In genomic region chr8:105481453-105481852, GRCm38 (mm10) we compare ENCODE assay signal across 8 mouse cellular contexts. TPM values are rescaled to one million over a fixed set of nuclear protein-coding genes. Genes with fewer than 3 reads are reported as not detected.
DNase-seq lines count a peak whose midpoint lies in the region; ATAC-seq lines count a peak whose summit lies in the region.

No protein-coding gene starts in this region.

- no peak overlapping the region for H3K27ac ChIP-seq in neural tube, embryonic 15.5 days (replicated peaks)

- H3K27me3 ChIP-seq in neural tube, embryonic 15.5 days (replicated peaks): no peaks in the 10 kb centered on the region

- no peak overlapping the region for H3K4me3 ChIP-seq in neural tube, embryonic 15.5 days (replicated peaks)

- peak; percentile 19 to 52 for DNase-seq in cerebellum, postnatal 36 days
- DNase-seq in neural tube, embryonic 10.5 days (ENCODE audit: extremely low spot score, low spot score): peak; percentile 40
- no peak for DNase-seq in urinary bladder, postnatal 36 days (ENCODE audit: low spot score in 2 of 2)

- no peak overlapping the region for H3K9ac ChIP-seq in neural tube, embryonic 15.5 days (replicated peaks)

- WGBS in neural tube, embryonic 15.5 days: 71% methylated on average over 6 of the region's 6 CpGs

- no peak for ATAC-seq in cerebellum, adult (ENCODE audit: insufficient number of reproducible peaks, low FRiP score, low TSS enrichment)
- ATAC-seq in neural tube, embryonic 15.5 days (ENCODE audit: low FRiP score): no peak
- 0 out of 2 replicates have a peak, but pooled peaks have one; percentile 40 for ATAC-seq in erythroblast, adult 5-6 weeks (replicated peaks; ENCODE audit: low FRiP score, poor library complexity, severe bottlenecking)
- peak; percentile 76 for ATAC-seq in megakaryocyte progenitor cell, adult 5-6 weeks (replicated peaks; ENCODE audit: poor library complexity)
- no peak for ATAC-seq in frontal cortex, adult (ENCODE audit: low TSS enrichment)

- peaks cover 9% of the 10 kb centered on the region; the same call in 1 of the 2 replicates for H3K36me3 ChIP-seq in neural tube, embryonic 15.5 days

- H3K4me1 ChIP-seq in neural tube, embryonic 15.5 days: peaks cover 12% of the 10 kb centered on the region; the same call in 1 of the 2 replicates

- H3K9me3 ChIP-seq in neural tube, embryonic 15.5 days (replicated peaks): no peaks in the 10 kb centered on the region

- no peak overlapping the region for H3K4me2 ChIP-seq in neural tube, embryonic 15.5 days

RNA-seq across cellular contexts. Expression of gene Tppp3, which starts 10.1 kb away (rescaled TPM):
- 253 and 288 TPM in 2 replicates for polyA plus RNA-seq in neural tube, embryonic 15.5 days (2015; fragmentation: Nextera tagmentation; extraction: Ambion mirVana)
- total RNA-seq in erythroblast, adult 5-6 weeks (2015; ENCODE audit: low replicate concordance): not detected in 2 replicates
- total RNA-seq in erythroblast, adult 5-6 weeks (2017; ENCODE audit: low replicate concordance): not detected in 2 replicates
- 0.27 TPM in 1 of 2 replicates, not detected in the other for total RNA-seq in megakaryocyte progenitor cell, adult 5-6 weeks (2015)
- 0.57 and 2.4 TPM in 2 replicates for total RNA-seq in megakaryocyte progenitor cell, adult 5-6 weeks (2017)

RNA-seq across cellular contexts. Expression of gene Zdhhc1, which starts 15.2 kb away (rescaled TPM):
- polyA plus RNA-seq in neural tube, embryonic 15.5 days (2015; fragmentation: Nextera tagmentation; extraction: Ambion mirVana): 36.6 and 36.8 TPM in 2 replicates
- not detected in 2 replicates for total RNA-seq in erythroblast, adult 5-6 weeks (2015; ENCODE audit: low replicate concordance)
- 0.17 and 0.42 TPM in 2 replicates for total RNA-seq in erythroblast, adult 5-6 weeks (2017; ENCODE audit: low replicate concordance)
- total RNA-seq in megakaryocyte progenitor cell, adult 5-6 weeks (2015): 4.8 and 5.7 TPM in 2 replicates
- 2.7 and 5.0 TPM in 2 replicates for total RNA-seq in megakaryocyte progenitor cell, adult 5-6 weeks (2017)

RNA-seq across cellular contexts. Expression of gene Hsd11b2, which starts 37.1 kb away (rescaled TPM):
- 1.0 and 1.1 TPM in 2 replicates for polyA plus RNA-seq in neural tube, embryonic 15.5 days (2015; fragmentation: Nextera tagmentation; extraction: Ambion mirVana)
- total RNA-seq in erythroblast, adult 5-6 weeks (2015; ENCODE audit: low replicate concordance): 2.3 TPM in 1 of 2 replicates, not detected in the other
- not detected in 2 replicates for total RNA-seq in erythroblast, adult 5-6 weeks (2017; ENCODE audit: low replicate concordance)
- total RNA-seq in megakaryocyte progenitor cell, adult 5-6 weeks (2015): 0.10 and 0.12 TPM in 2 replicates
- not detected in 2 replicates for total RNA-seq in megakaryocyte progenitor cell, adult 5-6 weeks (2017)

Comparison
In these comparisons a context has a peak if more than half of its experiments do, and no peak if none do; other contexts are left out.
1. DNase-seq: peak in cerebellum, postnatal 36 days (2 of 2) and neural tube, embryonic 10.5 days (single experiment); none in urinary bladder, postnatal 36 days (0 of 2).
2. ATAC-seq: peak in erythroblast, adult 5-6 weeks (single experiment) and megakaryocyte progenitor cell, adult 5-6 weeks (single experiment); none in cerebellum, adult (single experiment), neural tube, embryonic 15.5 days (single experiment) and frontal cortex, adult (single experiment).